Comparison of ENCODE assay signal across 9 mouse cellular contexts in genomic region chr10:77398082-77398481, GRCm38 (mm10). TPM values are rescaled to one million over a fixed set of nuclear protein-coding genes. Genes with fewer than 3 reads are reported as not detected.
DNase-seq lines count a peak whose midpoint lies in the region; ATAC-seq and TF ChIP-seq lines count a peak whose summit lies in the region.
"Had no signal": no experiment of that assay in that cellular context is flagged by ENCODE, and none has a peak within 500 bp of the region (broad histone marks: within the 10 kb centered on the region; RNA-seq: fewer than 3 reads in every experiment).

No protein-coding gene starts in this region.

- peak overlapping the region; percentile 84 for H3K27ac ChIP-seq in heart, adult 2 months
- H3K27ac ChIP-seq in forebrain, embryonic 10.5 days, result no peak overlapping the region
- H3K27ac ChIP-seq in forebrain, embryonic 13.5 days, result no peak overlapping the region
- H3K27ac ChIP-seq in midbrain, embryonic 13.5 days, result no peak overlapping the region

- peaks cover 7% of the 10 kb centered on the region for H3K36me3 ChIP-seq in heart, adult 2 months (ENCODE audit: control insufficient read depth, insufficient read depth, low read length)
- H3K36me3 ChIP-seq in forebrain, embryonic 10.5 days (replicated peaks), result no peaks in the 10 kb centered on the region
- H3K36me3 ChIP-seq in forebrain, embryonic 13.5 days (ENCODE audit: poor library complexity, severe bottlenecking), result no peaks in the 10 kb centered on the region
- no peaks in the 10 kb centered on the region for H3K36me3 ChIP-seq in midbrain, embryonic 13.5 days

- peak; percentile 86 for TF ChIP-seq EP300 in heart, adult 2 months (IDR thresholded peaks at IDR 0.05; ENCODE audit: insufficient read depth, low read depth, low read length)

- peaks cover 1% of the 10 kb centered on the region; the same call in 1 of the 2 replicates for H3K79me2 ChIP-seq in heart, adult 2 months (replicated peaks; ENCODE audit: control insufficient read depth, insufficient read depth, low read length)

- H3K9me3 ChIP-seq in forebrain, embryonic 10.5 days, result no peaks in the 10 kb centered on the region
- H3K9me3 ChIP-seq in forebrain, embryonic 13.5 days (replicated peaks), result no peaks in the 10 kb centered on the region
- no peaks in the 10 kb centered on the region for H3K9me3 ChIP-seq in midbrain, embryonic 13.5 days

- no peak overlapping the region for H3K4me3 ChIP-seq in heart, adult 2 months
- H3K4me3 ChIP-seq in forebrain, embryonic 10.5 days, result no peak overlapping the region
- H3K4me3 ChIP-seq in forebrain, embryonic 13.5 days, result no peak overlapping the region
- no peak overlapping the region for H3K4me3 ChIP-seq in midbrain, embryonic 13.5 days (replicated peaks)

- H3K9ac ChIP-seq in heart, adult 2 months (ENCODE audit: low read depth, low read length), result no peak overlapping the region
- H3K9ac ChIP-seq in forebrain, embryonic 13.5 days, result no peak overlapping the region
- H3K9ac ChIP-seq in midbrain, embryonic 13.5 days (replicated peaks), result no peak overlapping the region

- TF ChIP-seq CTCF in heart, adult 2 months (IDR thresholded peaks at IDR 0.05), result no peak

- H3K4me1 ChIP-seq in heart, adult 2 months (ENCODE audit: control insufficient read depth, insufficient read depth, low read length), result peaks cover 35% of the 10 kb centered on the region
- H3K4me1 ChIP-seq in forebrain, embryonic 10.5 days, result peaks cover 7% of the 10 kb centered on the region; the same call in 1 of the 2 replicates
- no peaks in the 10 kb centered on the region for H3K4me1 ChIP-seq in forebrain, embryonic 13.5 days
- no peaks in the 10 kb centered on the region for H3K4me1 ChIP-seq in midbrain, embryonic 13.5 days (replicated peaks)

- intact Hi-C loops in heart, adult 2 months (cut with DNase I), result loop anchor here (1.0 to 5.0 kb wide), 2 partner anchors 36 to 41 kb away; no protein-coding TSS in a partner anchor

- no peaks in the 10 kb centered on the region for H3K27me3 ChIP-seq in heart, adult 2 months (ENCODE audit: control insufficient read depth, insufficient read depth, low read length)
- no peaks in the 10 kb centered on the region for H3K27me3 ChIP-seq in forebrain, embryonic 10.5 days (ENCODE audit: poor library complexity, severe bottlenecking)
- no peaks in the 10 kb centered on the region for H3K27me3 ChIP-seq in forebrain, embryonic 13.5 days
- H3K27me3 ChIP-seq in midbrain, embryonic 13.5 days, result no peaks in the 10 kb centered on the region

- WGBS in heart, adult 2 months, result 26% methylated on average over 3 of the region's 3 CpGs
- WGBS in forebrain, embryonic 10.5 days, result 48% methylated on average over 3 of the region's 3 CpGs
- WGBS in forebrain, embryonic 13.5 days, result 52% methylated on average over 3 of the region's 3 CpGs
- WGBS in midbrain, embryonic 13.5 days, result 76% methylated on average over 3 of the region's 3 CpGs

- H3K4me2 ChIP-seq in forebrain, embryonic 13.5 days, result no peak overlapping the region
- no peak overlapping the region for H3K4me2 ChIP-seq in midbrain, embryonic 13.5 days (replicated peaks)

- no peak for ATAC-seq in cerebellum, adult (ENCODE audit: insufficient number of reproducible peaks, low FRiP score, low TSS enrichment)
- no peak for ATAC-seq in forebrain, embryonic 13.5 days
- no peak for ATAC-seq in midbrain, embryonic 13.5 days

- DNase-seq in cerebellum, adult 11-12 months, result peak; percentile 60
- peak; percentile 18 for DNase-seq in adipocyte (ENCODE audit: low spot score)
- DNase-seq in heart, adult 2 months, result peak; percentile 65 to 73
- peak; percentile 72 to 81 for DNase-seq in kidney, postnatal 25 days
- DNase-seq in forebrain, embryonic 10.5 days (ENCODE audit: extremely low spot score, low spot score), result no peak
- DNase-seq: B cell, adult 2 months had no signal

- TF ChIP-seq POLR2A in heart, adult 2 months (IDR thresholded peaks at IDR 0.05; ENCODE audit: insufficient read depth, low read depth, low read length), result no peak

RNA-seq across cellular contexts. Expression of gene Adarb1, which starts 20.0 kb away (rescaled TPM):
- total RNA-seq in heart, adult 2 months (2021), result 10 to 100 TPM; 17.1 to 17.2 TPM
- 11.4 and 17.2 TPM in 2 replicates for polyA plus RNA-seq in heart, adult 2 months (2012; rRNA removed)
- polyA plus RNA-seq in forebrain, embryonic 10.5 days (2016; fragmentation: Nextera tagmentation; extraction: Ambion mirVana), result 6.3 and 7.1 TPM in 2 replicates
- polyA plus RNA-seq in forebrain, embryonic 13.5 days (2015; fragmentation: Nextera tagmentation; extraction: Ambion mirVana), result 7.9 and 8.8 TPM in 2 replicates
- polyA plus RNA-seq in midbrain, embryonic 13.5 days (2015; fragmentation: Nextera tagmentation; extraction: Ambion mirVana), result 10.0 and 10.9 TPM in 2 replicates
